In the genomic region with DNA sequence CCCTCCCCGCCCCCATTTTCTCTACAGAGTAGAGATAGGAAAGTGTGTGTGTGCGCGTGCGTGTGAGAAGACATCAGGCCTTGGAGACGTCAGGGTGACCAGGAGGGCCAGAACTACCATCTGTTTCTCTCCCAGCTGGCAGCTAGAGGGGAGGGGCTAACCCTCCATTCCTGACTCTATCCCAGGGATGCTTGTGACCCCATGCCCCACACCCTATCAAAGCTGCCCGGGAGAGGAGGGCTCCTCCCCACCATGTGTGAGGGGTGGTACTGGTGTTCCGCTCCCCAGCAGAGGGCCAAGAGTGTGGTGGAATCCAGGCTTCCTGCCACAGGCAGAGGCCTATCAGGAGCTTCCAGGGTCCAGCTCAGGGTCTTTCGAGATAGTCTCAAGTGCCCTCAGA, we compare ENCODE assay signal across 11 mouse cellular contexts. TPM values are rescaled to one million over a fixed set of nuclear protein-coding genes. Genes with fewer than 3 reads are reported as not detected.
DNase-seq lines count a peak whose midpoint lies in the region; ATAC-seq lines count a peak whose summit lies in the region.
"Had no signal": no experiment of that assay in that cellular context is flagged by ENCODE, and none has a peak within 500 bp of the region (broad histone marks: within the 10 kb centered on the region; RNA-seq: fewer than 3 reads in every experiment).

No protein-coding gene starts in this region.

- H3K27ac ChIP-seq in forebrain, embryonic 10.5 days: peak overlapping the region; percentile 8; the same call in 1 of the 2 replicates
- no peak overlapping the region for H3K27ac ChIP-seq in forebrain, embryonic 16.5 days (ENCODE audit: low read length)
- H3K27ac ChIP-seq in midbrain, embryonic 11.5 days (ENCODE audit: low read depth, low read length): no peak overlapping the region
- H3K27ac ChIP-seq in midbrain, embryonic 10.5 days (replicated peaks): no peak overlapping the region
- peak overlapping the region; percentile 72 for H3K27ac ChIP-seq in hindbrain, embryonic 13.5 days
- H3K27ac ChIP-seq in kidney, embryonic 16.5 days (ENCODE audit: low read length): no peak overlapping the region
- H3K27ac ChIP-seq: liver, embryonic 13.5 days; macrophage had no signal

- WGBS in forebrain, embryonic 10.5 days: 57% methylated on average over 8 of the region's 8 CpGs
- 60% methylated on average over 8 of the region's 8 CpGs for WGBS in forebrain, embryonic 16.5 days
- WGBS in midbrain, embryonic 11.5 days: 55% methylated on average over 8 of the region's 8 CpGs
- 59% methylated on average over 8 of the region's 8 CpGs for WGBS in midbrain, embryonic 10.5 days
- 44% methylated on average over 8 of the region's 8 CpGs for WGBS in hindbrain, embryonic 13.5 days
- 56% methylated on average over 8 of the region's 8 CpGs for WGBS in kidney, embryonic 16.5 days

- no peaks in the 10 kb centered on the region for H3K9me3 ChIP-seq in forebrain, embryonic 10.5 days
- H3K9me3 ChIP-seq in forebrain, embryonic 16.5 days (ENCODE audit: control insufficient read depth, low read length): no peaks in the 10 kb centered on the region
- no peaks in the 10 kb centered on the region for H3K9me3 ChIP-seq in midbrain, embryonic 11.5 days (ENCODE audit: control insufficient read depth, low read length)
- H3K9me3 ChIP-seq in midbrain, embryonic 10.5 days (replicated peaks): no peaks in the 10 kb centered on the region
- H3K9me3 ChIP-seq in hindbrain, embryonic 13.5 days: no peaks in the 10 kb centered on the region
- H3K9me3 ChIP-seq in kidney, embryonic 16.5 days (ENCODE audit: low read length): no peaks in the 10 kb centered on the region
- H3K9me3 ChIP-seq: liver, embryonic 13.5 days had no signal

- peaks cover 54% of the 10 kb centered on the region for H3K27me3 ChIP-seq in forebrain, embryonic 10.5 days (ENCODE audit: poor library complexity, severe bottlenecking)
- peaks cover 31% of the 10 kb centered on the region for H3K27me3 ChIP-seq in forebrain, embryonic 16.5 days (replicated peaks; ENCODE audit: control insufficient read depth, insufficient read depth, low read length)
- peaks cover 33% of the 10 kb centered on the region for H3K27me3 ChIP-seq in midbrain, embryonic 11.5 days (ENCODE audit: control insufficient read depth, insufficient read depth, low read length)
- H3K27me3 ChIP-seq in midbrain, embryonic 10.5 days (ENCODE audit: low read depth, poor library complexity, severe bottlenecking): peaks cover 64% of the 10 kb centered on the region
- H3K27me3 ChIP-seq in hindbrain, embryonic 13.5 days: peaks cover 56% of the 10 kb centered on the region
- H3K27me3 ChIP-seq in kidney, embryonic 16.5 days (ENCODE audit: insufficient read depth, low read length): peaks cover 46% of the 10 kb centered on the region

- H3K36me3 ChIP-seq in forebrain, embryonic 10.5 days (replicated peaks): no peaks in the 10 kb centered on the region
- H3K36me3 ChIP-seq in forebrain, embryonic 16.5 days (ENCODE audit: control insufficient read depth, insufficient read depth): no peaks in the 10 kb centered on the region
- no peaks in the 10 kb centered on the region for H3K36me3 ChIP-seq in midbrain, embryonic 11.5 days (ENCODE audit: control insufficient read depth, insufficient read depth, low read length)
- no peaks in the 10 kb centered on the region for H3K36me3 ChIP-seq in midbrain, embryonic 10.5 days
- no peaks in the 10 kb centered on the region for H3K36me3 ChIP-seq in hindbrain, embryonic 13.5 days
- no peaks in the 10 kb centered on the region for H3K36me3 ChIP-seq in kidney, embryonic 16.5 days (ENCODE audit: insufficient read depth, low read length)
- H3K36me3 ChIP-seq: liver, embryonic 13.5 days had no signal

- no peak for ATAC-seq in forebrain, embryonic 16.5 days
- peak; percentile 58; the same call in 1 of the 2 replicates for ATAC-seq in midbrain, embryonic 11.5 days (ENCODE audit: low FRiP score)
- 0 out of 2 replicates have a peak, but pooled peaks have one; percentile 25 for ATAC-seq in hindbrain, embryonic 13.5 days (ENCODE audit: low FRiP score)
- no peak for ATAC-seq in kidney, embryonic 16.5 days (ENCODE audit: low FRiP score, low TSS enrichment)

- no peak overlapping the region for H3K9ac ChIP-seq in forebrain, embryonic 16.5 days (replicated peaks; ENCODE audit: low read depth, low read length)
- H3K9ac ChIP-seq in midbrain, embryonic 11.5 days (ENCODE audit: low read length): no peak overlapping the region
- no peak overlapping the region for H3K9ac ChIP-seq in hindbrain, embryonic 13.5 days
- H3K9ac ChIP-seq in kidney, embryonic 16.5 days (replicated peaks; ENCODE audit: low read length): no peak overlapping the region
- H3K9ac ChIP-seq: liver, embryonic 13.5 days had no signal

- DNase-seq in forebrain, embryonic 10.5 days (ENCODE audit: extremely low spot score, low spot score): no peak
- no peak for DNase-seq in midbrain, embryonic 11.5 days (ENCODE audit: low spot score, missing footprints)
- DNase-seq in midbrain, embryonic 10.5 days (ENCODE audit: low spot score): no peak
- DNase-seq in retina, embryonic 14.5 days (ENCODE audit: low spot score): peak; percentile 23
- DNase-seq in layer of hippocampus, adult 9-10 months (ENCODE audit: low spot score): no peak
- DNase-seq: cerebellum, adult 11-12 months; liver, embryonic 13.5 days had no signal

- H3K4me1 ChIP-seq in forebrain, embryonic 10.5 days: peaks cover 59% of the 10 kb centered on the region
- peaks cover 4% of the 10 kb centered on the region; the same call in 1 of the 2 replicates for H3K4me1 ChIP-seq in forebrain, embryonic 16.5 days (replicated peaks; ENCODE audit: control insufficient read depth, insufficient read depth, low read length)
- H3K4me1 ChIP-seq in midbrain, embryonic 11.5 days (ENCODE audit: control insufficient read depth, insufficient read depth, low read length): 0 out of 2 replicates have a peak, but pooled peaks cover 4% of the 10 kb centered on the region
- H3K4me1 ChIP-seq in midbrain, embryonic 10.5 days: peaks cover 49% of the 10 kb centered on the region
- peaks cover 31% of the 10 kb centered on the region for H3K4me1 ChIP-seq in hindbrain, embryonic 13.5 days (replicated peaks)
- H3K4me1 ChIP-seq in kidney, embryonic 16.5 days (ENCODE audit: insufficient read depth, low read length): peaks cover 4% of the 10 kb centered on the region; the same call in 1 of the 2 replicates
- H3K4me1 ChIP-seq: liver, embryonic 13.5 days had no signal

- no peak overlapping the region for H3K4me2 ChIP-seq in forebrain, embryonic 16.5 days (ENCODE audit: low read length)
- H3K4me2 ChIP-seq in midbrain, embryonic 11.5 days: no peak overlapping the region
- H3K4me2 ChIP-seq in hindbrain, embryonic 13.5 days: peak overlapping the region; percentile 19
- no peak overlapping the region for H3K4me2 ChIP-seq in kidney, embryonic 16.5 days (replicated peaks; ENCODE audit: low read depth, low read length)
- H3K4me2 ChIP-seq: liver, embryonic 13.5 days had no signal

- H3K4me3 ChIP-seq in forebrain, embryonic 10.5 days: no peak overlapping the region
- H3K4me3 ChIP-seq in forebrain, embryonic 16.5 days (replicated peaks; ENCODE audit: low read length): no peak overlapping the region
- no peak overlapping the region for H3K4me3 ChIP-seq in midbrain, embryonic 11.5 days (ENCODE audit: low read depth, low read length)
- no peak overlapping the region for H3K4me3 ChIP-seq in midbrain, embryonic 10.5 days
- H3K4me3 ChIP-seq in hindbrain, embryonic 13.5 days: no peak overlapping the region
- H3K4me3 ChIP-seq in kidney, embryonic 16.5 days (ENCODE audit: low read length): no peak overlapping the region
- H3K4me3 ChIP-seq: liver, embryonic 13.5 days had no signal

RNA-seq across cellular contexts. Expression of gene Sox10, which starts 1.7 kb away (rescaled TPM):
- 1.2 and 1.3 TPM in 2 replicates for polyA plus RNA-seq in forebrain, embryonic 10.5 days (2016; fragmentation: Nextera tagmentation; extraction: Ambion mirVana)
- 2.0 and 2.2 TPM in 2 replicates for polyA plus RNA-seq in forebrain, embryonic 16.5 days (2015; fragmentation: Nextera tagmentation; extraction: Ambion mirVana)
- 0.64 and 0.95 TPM in 2 replicates for polyA plus RNA-seq in midbrain, embryonic 11.5 days (2014; fragmentation: Nextera tagmentation; extraction: Ambion mirVana)
- 0.61 and 2.5 TPM in 2 replicates for polyA plus RNA-seq in midbrain, embryonic 10.5 days (2016; fragmentation: Nextera tagmentation; extraction: Ambion mirVana)
- polyA plus RNA-seq in hindbrain, embryonic 13.5 days (2015; fragmentation: Nextera tagmentation; extraction: Ambion mirVana): 6.6 and 8.1 TPM in 2 replicates
- 0.51 and 0.56 TPM in 2 replicates for polyA plus RNA-seq in kidney, embryonic 16.5 days (2015; fragmentation: Nextera tagmentation; extraction: Ambion mirVana)
- polyA plus RNA-seq: macrophage had no signal

RNA-seq across cellular contexts. Expression of gene 1700088E04Rik, which starts 25.7 kb away (rescaled TPM):
- 6.9 and 8.1 TPM in 2 replicates for polyA plus RNA-seq in forebrain, embryonic 10.5 days (2016; fragmentation: Nextera tagmentation; extraction: Ambion mirVana)
- polyA plus RNA-seq in forebrain, embryonic 16.5 days (2015; fragmentation: Nextera tagmentation; extraction: Ambion mirVana): 11.7 and 13.1 TPM in 2 replicates
- 9.5 and 10.2 TPM in 2 replicates for polyA plus RNA-seq in midbrain, embryonic 11.5 days (2014; fragmentation: Nextera tagmentation; extraction: Ambion mirVana)
- polyA plus RNA-seq in midbrain, embryonic 10.5 days (2016; fragmentation: Nextera tagmentation; extraction: Ambion mirVana): 7.8 and 10.0 TPM in 2 replicates
- polyA plus RNA-seq in hindbrain, embryonic 13.5 days (2015; fragmentation: Nextera tagmentation; extraction: Ambion mirVana): 15.3 and 22.1 TPM in 2 replicates
- 10.1 and 11.9 TPM in 2 replicates for polyA plus RNA-seq in kidney, embryonic 16.5 days (2015; fragmentation: Nextera tagmentation; extraction: Ambion mirVana)

RNA-seq across cellular contexts. Expression of gene Polr2f, which starts 25.9 kb away (rescaled TPM):
- 419 and 440 TPM in 2 replicates for polyA plus RNA-seq in forebrain, embryonic 10.5 days (2016; fragmentation: Nextera tagmentation; extraction: Ambion mirVana)
- polyA plus RNA-seq in forebrain, embryonic 16.5 days (2015; fragmentation: Nextera tagmentation; extraction: Ambion mirVana): 253 and 256 TPM in 2 replicates
- polyA plus RNA-seq in midbrain, embryonic 11.5 days (2014; fragmentation: Nextera tagmentation; extraction: Ambion mirVana): 354 and 362 TPM in 2 replicates
- polyA plus RNA-seq in midbrain, embryonic 10.5 days (2016; fragmentation: Nextera tagmentation; extraction: Ambion mirVana): 344 and 395 TPM in 2 replicates
- 263 and 295 TPM in 2 replicates for polyA plus RNA-seq in hindbrain, embryonic 13.5 days (2015; fragmentation: Nextera tagmentation; extraction: Ambion mirVana)
- polyA plus RNA-seq in kidney, embryonic 16.5 days (2015; fragmentation: Nextera tagmentation; extraction: Ambion mirVana): 264 and 294 TPM in 2 replicates

RNA-seq across cellular contexts. Expression of gene Micall1, which starts 58.0 kb away (rescaled TPM):
- polyA plus RNA-seq in forebrain, embryonic 10.5 days (2016; fragmentation: Nextera tagmentation; extraction: Ambion mirVana): 5.1 and 5.5 TPM in 2 replicates
- polyA plus RNA-seq in forebrain, embryonic 16.5 days (2015; fragmentation: Nextera tagmentation; extraction: Ambion mirVana): 8.2 and 10.0 TPM in 2 replicates
- 5.2 and 5.4 TPM in 2 replicates for polyA plus RNA-seq in midbrain, embryonic 11.5 days (2014; fragmentation: Nextera tagmentation; extraction: Ambion mirVana)
- polyA plus RNA-seq in midbrain, embryonic 10.5 days (2016; fragmentation: Nextera tagmentation; extraction: Ambion mirVana): 5.2 and 7.1 TPM in 2 replicates
- polyA plus RNA-seq in hindbrain, embryonic 13.5 days (2015; fragmentation: Nextera tagmentation; extraction: Ambion mirVana): 8.7 and 10.3 TPM in 2 replicates
- 8.5 and 8.9 TPM in 2 replicates for polyA plus RNA-seq in kidney, embryonic 16.5 days (2015; fragmentation: Nextera tagmentation; extraction: Ambion mirVana)

Comparison
In these comparisons a context has a peak if more than half of its experiments do, and no peak if none do; other contexts are left out.
1. H3K27ac ChIP-seq: peak in forebrain, embryonic 10.5 days (single experiment) and hindbrain, embryonic 13.5 days (single experiment); none in forebrain, embryonic 16.5 days (single experiment), midbrain, embryonic 11.5 days (single experiment), midbrain, embryonic 10.5 days (single experiment) and kidney, embryonic 16.5 days (single experiment).
2. ATAC-seq: peak in midbrain, embryonic 11.5 days (single experiment) and hindbrain, embryonic 13.5 days (single experiment); none in forebrain, embryonic 16.5 days (single experiment) and kidney, embryonic 16.5 days (single experiment).